Mouse (Mus musculus): ENCODE results near the gene 1700020A23Rik.

DNA sequence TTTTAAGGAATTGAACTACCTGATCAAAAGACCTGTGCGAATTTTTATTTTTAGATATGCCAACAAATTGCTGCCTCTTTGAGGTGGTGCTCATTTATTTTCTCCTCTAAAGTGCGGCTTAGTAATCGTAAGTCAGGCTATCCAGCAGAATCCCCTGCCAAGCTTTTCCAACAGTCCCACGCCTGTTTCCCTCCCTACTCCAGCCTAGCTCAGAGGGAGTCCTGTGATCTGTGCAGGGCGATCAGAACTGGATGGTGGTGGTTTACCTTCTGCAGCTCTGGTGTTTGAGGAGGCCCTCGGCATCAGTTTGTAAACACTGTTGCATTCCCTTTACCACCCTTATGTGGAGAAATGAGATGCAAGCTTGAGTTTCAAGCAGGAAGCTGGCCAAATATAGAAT lies 48.4 kb downstream of the 1700020A23Rik start:
- TF ChIP-seq CTCF (IDR thresholded peaks at IDR 0.05; ENCODE audit: borderline replicate concordance, control insufficient read depth, extremely low read depth, insufficient read depth, low read length, poor library complexity) (no peak), POLR2A (IDR thresholded peaks at IDR 0.05; ENCODE audit: control insufficient read depth, extremely low read depth, insufficient read depth, low read length, poor library complexity) (no peak)
